Mouse (Mus musculus): Measurements from ENCODE around the gene Zfp960.
"Not testable (repeated sequence)": the region's sequence is repeated elsewhere in the genome, so short reads cannot be mapped to it uniquely, and the experiment has no call there.

Gene Zfp960

DNA sequence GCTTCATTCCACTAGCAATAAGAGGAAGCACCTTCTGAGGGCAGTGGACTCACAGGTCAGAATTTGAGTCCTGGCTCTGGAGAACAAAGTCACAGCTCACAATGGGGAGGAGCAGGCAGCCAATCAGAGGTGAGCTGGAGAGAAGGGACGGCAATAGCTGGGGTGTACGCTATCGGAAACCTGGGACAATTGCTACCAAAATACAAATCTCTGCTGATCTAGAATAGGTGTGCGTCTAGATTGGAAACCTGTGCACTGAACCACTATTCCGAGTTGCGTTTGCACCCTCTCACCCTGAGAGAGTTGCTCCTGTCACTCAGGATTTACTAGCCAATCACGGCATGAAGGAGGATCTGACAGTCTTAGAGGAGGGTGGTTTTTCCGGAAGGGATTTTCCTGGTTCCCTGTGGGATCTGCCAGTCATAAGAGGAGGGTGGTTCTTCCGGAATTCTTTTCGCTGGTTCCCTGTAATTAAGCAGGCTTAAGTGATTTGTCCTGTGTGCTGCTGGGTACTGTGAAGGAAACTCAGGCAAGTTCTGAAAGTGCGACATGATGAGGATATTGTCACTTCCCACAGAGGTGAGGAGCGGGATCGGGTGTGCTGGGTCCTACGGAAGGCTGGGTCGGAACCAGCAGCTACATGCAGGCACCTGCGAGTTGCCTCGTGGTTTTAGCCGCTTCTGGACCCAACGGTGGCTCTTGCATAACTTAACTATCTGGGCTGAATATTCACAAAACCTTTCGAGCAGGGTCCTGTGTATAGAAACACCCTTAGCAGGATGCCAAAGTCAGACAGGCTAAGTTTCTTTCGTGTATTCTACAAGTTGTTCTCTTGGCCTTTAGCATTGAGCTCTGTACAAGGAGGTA lies at the start of gene Zfp960:
Zfp960 (plus strand) TSS at position 486 of the 867 bp plus-strand sequence.
- peak; percentile 79 for DNase-seq (ENCODE audit: extremely low spot score)

DNA sequence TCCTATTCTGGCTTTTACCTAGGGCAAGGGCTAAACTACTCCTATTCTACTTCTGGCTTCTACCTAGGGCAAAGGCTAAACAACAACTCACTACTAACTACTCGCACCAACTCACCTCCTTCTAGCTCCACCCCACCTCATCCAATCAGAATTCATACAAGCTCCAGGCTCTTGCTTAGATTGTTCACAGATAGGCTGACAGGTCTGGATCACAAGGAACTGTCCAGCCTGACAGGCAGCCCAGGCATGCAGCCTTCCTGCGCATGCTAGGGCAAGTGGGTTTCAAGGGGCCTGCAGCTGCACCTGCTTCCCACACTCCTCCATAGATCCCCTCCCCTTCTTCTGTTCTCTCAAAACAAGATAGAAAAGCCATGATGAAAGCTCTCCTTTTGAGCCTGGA lies 45.8 kb upstream of the Zfp960 start:
- not testable (repeated sequence) for DNase-seq (ENCODE audit: extremely low spot score)

DNA sequence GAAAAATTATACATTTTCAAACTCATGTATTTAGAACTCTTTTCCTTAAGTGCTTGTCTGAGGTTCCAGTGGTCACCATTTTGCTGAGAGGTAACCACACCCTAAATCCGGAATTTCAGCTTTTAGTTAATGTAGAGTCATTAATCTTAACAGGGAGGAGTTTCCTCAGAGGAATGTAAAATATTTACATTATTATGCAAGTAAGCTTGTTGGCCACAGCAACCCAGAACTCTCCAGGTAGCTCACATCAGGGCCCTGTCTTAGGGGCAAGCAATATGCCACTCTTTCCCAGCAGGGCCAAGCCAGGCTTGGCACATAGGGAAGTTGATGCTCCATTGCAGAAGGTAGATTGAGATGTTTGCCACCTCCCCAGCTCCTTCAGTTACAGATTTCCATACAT lies 4.3 kb upstream of the Zfp960 start:
- not testable (repeated sequence) for DNase-seq (ENCODE audit: extremely low spot score)

DNA sequence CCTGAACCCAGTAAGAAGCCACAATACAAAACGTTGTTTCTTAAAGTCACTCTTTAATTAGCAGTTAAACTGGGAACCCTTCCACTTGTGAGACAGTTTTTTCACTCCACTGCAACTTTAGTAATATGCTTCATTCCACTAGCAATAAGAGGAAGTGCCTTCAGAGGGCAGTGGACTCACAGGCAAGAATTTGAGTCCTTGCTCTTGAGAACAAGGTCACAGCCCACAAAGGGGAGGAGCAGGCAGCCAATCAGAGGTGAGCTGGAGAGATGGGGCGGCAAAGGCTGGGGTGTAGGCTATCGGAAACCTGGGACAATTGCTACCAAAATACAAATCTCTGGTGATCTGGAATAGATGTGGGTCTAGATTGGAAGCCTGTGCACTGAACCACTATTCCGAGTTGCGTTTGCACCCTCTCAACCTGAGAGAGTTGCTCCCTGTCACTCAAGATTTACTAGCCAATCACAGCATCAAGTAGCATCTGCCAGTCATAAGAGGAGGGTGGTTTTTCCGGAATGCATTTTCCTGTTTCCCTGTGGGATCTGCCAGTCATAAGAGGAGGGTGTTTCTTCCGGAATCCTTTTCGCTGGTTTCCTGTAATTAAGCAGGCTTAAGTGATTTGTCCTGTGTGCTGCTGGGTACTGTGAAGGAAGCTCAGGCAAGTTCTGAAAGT lies 57.1 kb downstream of the Zfp960 start, which contains the start of gene Zfp97:
Zfp97 (plus strand) TSS at position 586 of the 673 bp plus-strand sequence.
- DNase-seq (ENCODE audit: extremely low spot score) = not testable (repeated sequence)

Data from embryo, embryonic 9.5 days (tissue).